Mouse (Mus musculus) retina, postnatal 1 day (tissue): ENCODE measurements around the gene Gabrp.

Experiments
- DNase-seq: peaks from one replicate; pipeline ENCODE4 v3.0.0-alpha.2; 2012

The Gabrp gene

DNA sequence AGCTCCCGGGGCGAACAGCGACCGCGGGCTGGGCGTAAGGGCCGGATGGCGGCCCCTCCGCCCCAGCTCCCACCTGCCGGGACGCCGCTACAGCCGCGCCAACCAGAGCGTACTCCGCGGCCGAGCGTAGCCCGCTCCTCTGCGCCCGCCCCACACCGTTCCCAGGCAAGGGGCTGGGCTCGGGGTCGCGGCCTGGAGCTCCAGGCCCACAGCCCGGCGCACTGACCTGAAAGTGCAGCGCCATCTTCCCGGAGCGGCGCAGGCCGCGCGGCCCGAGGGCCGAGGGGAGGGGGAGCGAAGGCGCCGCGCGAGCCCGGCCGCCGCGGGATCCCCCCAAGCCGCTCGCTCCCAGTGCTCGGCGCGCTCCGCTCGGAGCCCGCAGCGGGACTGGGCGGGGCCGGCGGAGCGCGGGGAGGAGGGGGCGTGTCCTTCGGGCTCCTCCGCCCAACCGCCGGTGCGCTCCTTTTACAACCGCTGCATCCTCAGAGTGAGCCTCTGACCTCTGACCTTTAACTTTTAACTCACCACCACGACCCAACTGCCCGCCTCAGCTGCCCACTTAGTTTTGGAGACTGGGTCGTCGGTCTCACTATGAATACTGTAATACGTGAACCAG, 65.3 kb downstream of the Gabrp start, which contains the start of gene Ranbp17:
TSS of gene Ranbp17 (minus strand) at position 371 of the 616 bp plus-strand sequence.
- DNase-seq, result peak; percentile 83

DNA sequence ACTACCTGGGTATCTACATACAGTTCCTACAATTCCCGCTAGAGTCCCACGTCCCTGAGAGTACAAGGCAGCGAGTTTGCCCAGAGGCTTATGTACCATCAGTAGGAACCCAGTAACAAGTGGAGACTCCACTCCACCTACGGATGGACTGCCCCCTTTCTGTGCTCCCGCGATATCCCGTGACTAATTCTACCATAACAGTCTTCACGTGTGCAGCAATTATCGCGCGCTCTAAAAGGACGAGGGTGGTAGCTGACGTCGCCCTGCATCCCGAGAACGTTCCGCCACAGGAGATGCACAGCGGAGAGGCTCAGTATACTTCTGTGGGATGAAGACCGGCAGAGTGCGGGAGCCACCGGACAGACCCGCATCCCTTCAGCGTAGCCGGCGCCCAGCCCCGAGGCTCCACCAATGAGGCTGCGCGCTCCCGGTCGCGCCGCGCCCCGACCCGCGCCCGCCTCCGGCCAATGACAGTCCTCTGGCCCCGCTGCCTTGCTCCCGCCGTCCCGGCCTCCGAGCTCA, 65.8 kb downstream of the Gabrp start:
- peak; percentile 91 for DNase-seq

DNA sequence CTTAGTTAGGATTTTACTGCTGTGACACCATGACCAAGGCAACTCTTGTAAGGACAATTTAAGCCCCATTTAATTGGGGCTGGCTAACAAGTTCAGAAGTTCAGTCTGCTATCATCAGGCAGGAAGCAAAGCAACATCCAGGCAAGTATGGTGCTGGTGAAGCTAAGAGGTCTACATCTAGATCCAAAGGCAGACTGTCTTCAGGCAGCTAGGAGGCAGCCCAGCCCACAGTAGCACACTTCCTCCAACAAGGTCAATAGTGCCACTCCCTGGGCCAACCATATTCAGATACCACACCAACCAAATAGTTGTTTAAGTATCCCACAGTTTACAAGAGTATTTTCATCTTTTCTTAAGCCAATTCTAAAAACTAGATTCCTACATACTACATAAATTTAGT, 69.4 kb downstream of the Gabrp start:
- DNase-seq, result no peak
